Mouse (Mus musculus): Measurements from ENCODE around the gene Hsd17b6. TPM values are rescaled to one million over a fixed set of nuclear protein-coding genes. Genes with fewer than 3 reads are reported as not detected.

Hsd17b6 gene
- polyA plus RNA-seq, 1 experiment from 2014 or later: not detected

DNA sequence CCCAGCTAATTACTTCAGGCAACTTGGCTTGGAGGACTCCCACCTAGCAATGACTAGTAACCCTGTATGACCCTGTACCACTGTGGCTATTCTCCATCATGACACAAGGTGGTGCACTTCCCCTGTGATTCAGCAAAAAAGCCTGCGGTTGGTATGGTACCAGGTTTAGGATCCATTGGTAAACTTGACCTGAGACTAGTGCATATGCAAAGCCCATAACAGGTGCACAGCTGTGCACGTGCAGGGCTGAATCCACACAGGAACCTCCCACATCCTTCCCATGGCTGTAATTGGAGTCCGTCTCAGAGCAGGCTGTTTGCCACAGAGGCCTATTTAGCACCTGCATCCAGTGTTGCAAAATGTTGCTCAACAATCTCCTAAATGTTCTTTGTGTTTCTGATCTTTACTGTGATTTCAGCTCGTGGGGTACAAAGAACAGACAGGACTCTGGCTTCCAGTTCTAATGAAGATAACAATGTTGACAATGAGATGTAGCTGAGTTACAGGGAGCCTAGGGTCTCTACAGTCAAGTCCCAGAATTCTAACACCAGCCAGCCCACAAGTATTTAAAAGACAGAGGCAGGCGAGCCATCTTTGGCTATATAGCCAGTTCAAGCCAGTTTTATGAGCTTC is 61.9 kb downstream of the Hsd17b6 start:
- ATAC-seq (ENCODE audit: insufficient read depth) (peak; percentile 11; the same call in 1 of the 2 replicates), DNase-seq (peak; percentile 71)
- Histone ChIP-seq H3K4me3 (ENCODE audit: low read depth, low read length) (no peak overlapping the region), H3K36me3 (ENCODE audit: insufficient read depth) (no peaks in the 10 kb centered on the region), H3K4me1 (ENCODE audit: insufficient read depth) (no peaks in the 10 kb centered on the region), H3K27me3 (ENCODE audit: insufficient read depth, low read length) (no peaks in the 10 kb centered on the region), H3K4me2 (no peak overlapping the region), H3K27ac (ENCODE audit: low read depth) (no peak overlapping the region), H3K9ac (no peak overlapping the region), H3K9me3 (ENCODE audit: low read depth, low read length) (no peaks in the 10 kb centered on the region)
- WGBS: 32% methylated on average over 5 of the region's 5 CpGs
- peak; percentile 78 for TF ChIP-seq CTCF (IDR thresholded peaks at IDR 0.05; ENCODE audit: low read depth)

Other genes with a start within 250 kb of the Hsd17b6 start
- 0.04 TPM in 1 of 2 replicates, not detected in the other for gene Rdh1, start 247.9 kb downstream of the Hsd17b6 start, polyA plus RNA-seq (2014; fragmentation: Nextera tagmentation; extraction: Ambion mirVana)
- not detected in 2 replicates for gene Rdh16f1, start 247.8 kb downstream of the Hsd17b6 start, polyA plus RNA-seq (2014; fragmentation: Nextera tagmentation; extraction: Ambion mirVana)
- 0.34 TPM in 1 of 2 replicates, not detected in the other for gene Rdh9, start 231.2 kb downstream of the Hsd17b6 start, polyA plus RNA-seq (2014; fragmentation: Nextera tagmentation; extraction: Ambion mirVana)
- not detected in 2 replicates for gene Rdh16, start 206.5 kb downstream of the Hsd17b6 start, polyA plus RNA-seq (2014; fragmentation: Nextera tagmentation; extraction: Ambion mirVana)
- not detected in 2 replicates for gene Rdh19, start 157.7 kb downstream of the Hsd17b6 start, polyA plus RNA-seq (2014; fragmentation: Nextera tagmentation; extraction: Ambion mirVana)
- not detected in 2 replicates for gene Rdh16f2, start 141.1 kb downstream of the Hsd17b6 start, polyA plus RNA-seq (2014; fragmentation: Nextera tagmentation; extraction: Ambion mirVana)
- not detected in 2 replicates for gene Rdh7, start 118.8 kb downstream of the Hsd17b6 start, polyA plus RNA-seq (2014; fragmentation: Nextera tagmentation; extraction: Ambion mirVana)
- gene Sdr9c7, start 109.1 kb downstream of the Hsd17b6 start, polyA plus RNA-seq (2014; fragmentation: Nextera tagmentation; extraction: Ambion mirVana): not detected in 2 replicates
- 95.7 and 101 TPM in 2 replicates for gene Prim1, start 7.6 kb upstream of the Hsd17b6 start, polyA plus RNA-seq (2014; fragmentation: Nextera tagmentation; extraction: Ambion mirVana)
- gene Naca, start 28.0 kb upstream of the Hsd17b6 start, polyA plus RNA-seq (2014; fragmentation: Nextera tagmentation; extraction: Ambion mirVana): 921 and 936 TPM in 2 replicates
- gene Ptges3, start 51.3 kb upstream of the Hsd17b6 start, polyA plus RNA-seq (2014; fragmentation: Nextera tagmentation; extraction: Ambion mirVana): 548 and 570 TPM in 2 replicates
- 2,183 and 2,273 TPM in 2 replicates for gene Atp5b, start 75.7 kb upstream of the Hsd17b6 start, polyA plus RNA-seq (2014; fragmentation: Nextera tagmentation; extraction: Ambion mirVana)
- 23.9 and 26.2 TPM in 2 replicates for gene Baz2a, start 84.0 kb upstream of the Hsd17b6 start, polyA plus RNA-seq (2014; fragmentation: Nextera tagmentation; extraction: Ambion mirVana)
- 26.5 and 27.6 TPM in 2 replicates for gene Rbms2, start 172.7 kb upstream of the Hsd17b6 start, polyA plus RNA-seq (2014; fragmentation: Nextera tagmentation; extraction: Ambion mirVana)
- 1.8 and 2.3 TPM in 2 replicates for gene Gls2, start 186.8 kb upstream of the Hsd17b6 start, polyA plus RNA-seq (2014; fragmentation: Nextera tagmentation; extraction: Ambion mirVana)
- gene Spryd4, start 204.2 kb upstream of the Hsd17b6 start, polyA plus RNA-seq (2014; fragmentation: Nextera tagmentation; extraction: Ambion mirVana): 27.3 and 29.9 TPM in 2 replicates
- not detected in 2 replicates for gene Mip, start 218.2 kb upstream of the Hsd17b6 start, polyA plus RNA-seq (2014; fragmentation: Nextera tagmentation; extraction: Ambion mirVana)
- 70.2 and 71.5 TPM in 2 replicates for gene Timeless, start 224.5 kb upstream of the Hsd17b6 start, polyA plus RNA-seq (2014; fragmentation: Nextera tagmentation; extraction: Ambion mirVana)
- 0.18 and 0.67 TPM in 2 replicates for gene Apon, start 246.5 kb upstream of the Hsd17b6 start, polyA plus RNA-seq (2014; fragmentation: Nextera tagmentation; extraction: Ambion mirVana)

Measured in lung, embryonic 14.5 days (tissue).